Mouse (Mus musculus) spleen, postnatal 4 days (tissue): ENCODE measurements around the gene Cmtm4.

Experiments used
- DNase-seq, 2 experiments: peaks; one replicate each; pipeline ENCODE4 v3.0.0; 2022; ENCODE audit warnings: low spot score in 2 of 2

Cmtm4 gene

DNA sequence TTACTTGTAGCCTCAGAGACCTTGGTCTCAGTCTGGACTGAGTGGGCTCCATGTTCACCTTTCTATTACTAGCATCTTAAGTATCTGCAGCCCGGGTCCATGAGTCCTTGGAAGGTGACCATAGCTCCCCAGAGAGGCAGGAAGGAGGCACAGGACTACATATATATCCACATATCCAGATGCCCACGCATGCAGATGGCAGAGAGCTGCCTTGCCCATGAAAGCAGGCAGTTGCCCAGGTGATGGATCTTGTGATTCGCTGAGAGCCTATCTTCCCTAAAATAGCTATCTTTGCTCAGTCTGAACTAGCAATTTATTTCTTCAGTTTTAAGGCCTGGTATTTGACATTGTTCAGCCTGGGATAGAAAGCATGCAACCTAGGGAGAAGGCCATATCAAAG lies 15.9 kb upstream of the Cmtm4 start:
- no peak for DNase-seq

DNA sequence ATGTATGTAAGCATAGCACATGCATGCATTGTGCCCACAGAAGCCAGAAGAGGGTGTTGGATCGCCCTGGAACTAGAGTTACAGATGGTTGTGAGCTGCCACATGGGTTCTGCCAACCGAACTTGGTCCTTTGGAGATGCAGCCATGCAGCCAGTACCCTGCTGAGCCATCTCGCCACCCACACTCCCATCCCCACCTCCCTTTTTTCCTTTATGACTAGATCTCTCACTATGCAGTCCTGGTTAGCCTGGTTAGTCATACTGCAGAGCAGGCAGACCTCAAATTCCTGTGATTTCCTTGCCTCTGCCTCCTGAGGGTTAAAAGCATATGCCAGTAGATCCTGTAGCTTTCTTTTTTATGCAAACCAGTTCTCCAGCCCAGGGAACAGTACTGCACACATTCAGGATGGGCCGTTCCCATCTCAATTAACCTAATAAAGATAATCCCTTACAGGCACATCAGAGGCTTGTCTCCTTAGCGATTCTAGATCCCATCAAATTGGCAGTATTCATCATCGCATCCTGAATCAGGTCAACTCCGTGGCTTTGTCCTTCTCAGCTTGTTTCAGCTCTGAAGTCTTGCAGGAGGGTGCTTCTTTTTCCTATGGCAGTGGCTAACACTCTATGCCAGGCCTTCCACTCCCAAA lies 15.1 kb upstream of the Cmtm4 start:
- no peak for DNase-seq

DNA sequence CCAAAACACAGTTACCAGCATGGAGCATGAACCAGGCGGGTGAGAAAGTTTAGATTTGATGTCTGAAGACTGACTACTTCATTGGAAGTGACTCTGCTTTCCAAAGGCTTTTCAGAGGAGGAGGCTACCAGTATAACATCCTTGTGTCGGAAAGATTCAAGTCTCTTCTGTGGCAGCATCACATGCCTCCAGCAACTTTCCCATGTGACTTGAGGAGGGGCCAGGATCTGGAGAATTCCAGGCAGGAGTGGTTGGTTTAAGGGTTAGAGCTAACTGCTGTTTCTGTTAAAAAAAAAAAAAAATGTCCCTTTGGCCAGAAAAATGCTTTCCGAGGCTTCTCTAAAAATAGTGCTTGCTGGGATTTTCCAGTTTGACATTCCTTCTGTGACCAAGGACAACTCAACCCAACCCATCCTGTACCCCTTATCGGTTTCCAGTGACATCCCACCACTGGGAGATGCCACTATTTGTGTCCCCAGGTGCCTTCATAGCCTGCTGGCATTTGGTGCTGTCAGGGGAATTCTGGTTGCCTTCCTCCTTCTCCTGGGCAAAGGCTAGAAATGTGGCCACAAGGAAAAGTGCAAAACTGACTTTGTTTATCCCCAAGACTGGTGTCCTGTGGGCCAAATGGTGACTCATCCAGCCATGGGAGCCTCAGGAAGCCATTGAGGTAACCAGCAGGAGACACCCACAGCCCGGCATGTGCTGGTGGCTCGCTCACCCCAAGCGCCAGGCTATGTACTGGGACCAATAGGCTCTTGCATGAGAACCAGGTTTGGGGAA lies 12.9 kb upstream of the Cmtm4 start:
- no peak for DNase-seq

DNA sequence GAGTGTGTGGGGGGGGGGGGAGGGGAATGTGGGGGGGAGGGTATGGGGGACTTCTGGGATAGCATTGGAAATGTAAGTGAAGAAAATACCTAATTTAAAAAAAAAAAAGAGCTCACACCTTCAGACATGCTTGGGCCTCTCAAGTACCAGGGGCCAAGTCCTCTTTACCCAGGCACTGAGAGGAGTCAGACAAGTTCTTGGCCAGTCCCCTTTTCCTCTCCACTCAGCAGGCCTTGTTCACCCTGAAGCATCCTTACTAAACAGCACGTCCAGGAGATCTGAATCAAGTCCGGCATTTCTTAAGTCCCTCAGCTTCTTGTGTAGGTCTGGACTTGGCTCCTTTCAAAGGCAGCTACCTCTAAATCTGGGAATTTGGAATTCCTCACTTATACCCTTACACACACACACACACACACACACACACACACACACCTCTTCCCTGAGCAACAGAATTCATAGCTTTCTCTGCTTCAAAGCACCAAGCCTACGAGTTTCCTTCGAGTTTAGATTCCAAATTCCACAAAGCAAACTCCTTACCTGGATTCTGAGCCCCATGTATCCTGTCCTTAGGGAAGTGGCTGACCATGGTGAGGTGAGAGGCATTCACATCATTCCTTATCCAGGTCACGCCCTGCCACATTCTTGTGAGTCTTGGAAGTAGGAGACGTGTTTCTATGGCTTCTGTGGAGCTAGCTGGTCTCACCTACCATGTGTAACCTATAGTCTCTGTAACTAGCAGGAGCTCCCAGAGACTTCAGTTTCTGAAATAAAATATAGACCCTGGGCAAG lies 10.9 kb upstream of the Cmtm4 start:
- no peak for DNase-seq

DNA sequence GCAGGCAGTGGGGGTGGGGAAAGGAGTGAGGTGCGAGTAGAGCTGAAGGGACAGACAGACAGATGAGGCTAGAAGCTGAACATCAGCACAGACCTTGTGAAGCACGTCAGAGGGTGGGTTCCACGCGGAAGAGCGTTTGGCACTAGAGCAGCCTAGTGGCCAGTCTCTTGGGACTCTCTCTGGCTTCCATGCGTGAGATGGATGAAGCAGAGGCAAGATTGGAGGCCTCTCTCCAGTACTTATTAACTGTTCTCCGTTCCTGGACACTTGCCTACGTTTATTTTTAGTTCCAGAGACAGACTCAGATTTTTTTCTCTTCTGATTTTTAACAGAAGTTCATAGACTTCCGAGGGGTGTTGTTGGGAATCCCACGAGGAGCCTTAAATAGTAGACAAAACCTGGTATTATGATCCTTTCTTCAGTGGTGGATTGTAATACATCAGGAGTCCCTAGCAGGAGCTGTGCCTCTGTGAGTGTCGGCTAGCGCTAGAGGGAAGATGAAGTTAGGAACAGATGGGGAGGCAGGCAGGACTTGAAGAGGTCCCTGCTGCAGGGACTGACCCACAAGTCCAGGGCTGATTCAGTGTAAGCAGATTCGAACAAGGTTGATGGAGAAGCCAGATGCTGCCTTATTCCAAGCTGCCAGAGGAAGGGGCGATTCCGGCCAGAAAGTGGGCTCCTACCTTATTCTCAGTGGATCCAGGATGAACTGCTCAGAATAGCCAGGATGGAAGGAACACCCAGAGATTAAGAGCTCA lies 10.0 kb upstream of the Cmtm4 start:
- no peak for DNase-seq

DNA sequence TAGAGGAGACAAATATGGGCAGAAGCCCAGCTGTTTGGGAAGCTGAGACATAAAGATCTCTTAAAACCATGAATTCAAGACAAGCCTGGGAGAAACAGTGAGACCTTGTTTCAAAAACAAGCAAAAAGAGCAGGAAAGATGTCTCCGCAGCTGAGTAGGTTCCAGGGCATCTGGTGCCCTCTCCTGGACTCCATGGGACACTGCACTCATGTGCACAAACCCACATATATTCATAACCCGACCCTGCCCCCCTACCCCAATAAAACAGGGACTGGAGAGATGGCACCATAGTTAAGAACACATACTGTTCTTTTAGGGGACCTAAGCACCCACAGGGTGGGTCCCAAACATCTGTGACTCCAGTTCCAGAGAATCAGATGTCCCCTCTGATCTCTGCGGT lies 8.0 kb upstream of the Cmtm4 start:
- DNase-seq, result no peak

DNA sequence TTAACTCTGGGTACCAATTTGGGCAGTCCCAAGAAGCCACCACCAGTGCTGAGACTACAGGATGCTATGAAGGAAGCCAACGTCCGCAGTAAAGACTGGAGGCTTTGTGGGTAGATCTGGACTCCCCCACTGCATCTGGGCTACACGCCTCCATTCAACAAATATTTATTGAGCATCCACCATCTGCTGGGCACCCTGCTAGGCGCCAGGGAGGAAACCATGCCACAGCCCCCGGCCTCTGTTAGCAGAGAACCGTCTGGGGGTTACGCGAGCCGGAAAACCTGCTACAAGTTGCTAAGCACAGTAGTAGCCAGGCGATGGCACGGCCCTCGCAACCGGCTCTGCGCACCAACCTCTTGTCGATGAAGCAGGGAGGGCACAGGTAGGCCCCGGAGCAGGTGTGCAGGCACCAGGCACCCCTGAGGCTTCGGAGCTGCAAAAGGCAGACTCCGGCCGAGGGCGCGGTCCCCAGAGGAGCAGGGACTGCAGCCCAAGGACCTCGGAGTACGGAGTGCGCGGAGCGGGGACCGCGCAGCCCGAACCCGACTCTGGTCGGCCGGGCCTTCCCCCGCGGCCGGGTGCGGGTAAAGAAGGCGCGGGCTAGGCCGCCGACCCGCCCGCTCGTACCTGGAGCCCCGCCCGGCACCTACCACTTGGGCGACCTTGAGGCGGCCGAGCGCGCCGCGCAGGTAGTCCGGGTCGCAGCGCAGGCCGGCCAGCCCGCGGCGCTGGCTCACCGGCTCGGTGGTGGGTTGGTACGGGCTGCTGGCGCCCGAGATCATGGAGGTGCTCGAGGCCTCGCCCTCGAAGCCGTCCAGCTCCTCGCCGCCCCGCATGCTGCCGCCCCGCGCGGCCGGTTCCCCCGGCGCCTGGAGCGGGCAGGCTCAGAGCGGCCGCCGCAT lies 555 bp downstream of the Cmtm4 start:
- no peak for DNase-seq

DNA sequence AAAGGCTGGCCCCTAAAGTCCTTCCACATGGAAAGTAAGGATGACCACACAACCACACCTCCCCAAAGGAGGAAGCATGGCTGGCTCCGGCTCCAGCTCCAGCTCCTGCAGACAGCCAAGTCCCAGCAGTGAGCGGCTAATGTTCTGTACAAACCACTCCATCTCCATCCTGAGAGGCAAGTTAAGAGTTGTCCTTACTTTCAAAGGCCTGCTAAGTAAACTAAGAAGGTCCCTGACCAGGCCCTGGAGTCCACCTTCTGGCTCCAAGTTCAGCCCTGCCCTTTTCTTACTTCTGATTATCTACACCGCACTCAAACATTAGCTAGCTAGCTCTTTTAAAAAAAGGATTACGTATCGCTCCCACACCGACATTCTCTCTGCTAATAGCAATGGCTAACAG lies 1.8 kb downstream of the Cmtm4 start:
- DNase-seq, result no peak

DNA sequence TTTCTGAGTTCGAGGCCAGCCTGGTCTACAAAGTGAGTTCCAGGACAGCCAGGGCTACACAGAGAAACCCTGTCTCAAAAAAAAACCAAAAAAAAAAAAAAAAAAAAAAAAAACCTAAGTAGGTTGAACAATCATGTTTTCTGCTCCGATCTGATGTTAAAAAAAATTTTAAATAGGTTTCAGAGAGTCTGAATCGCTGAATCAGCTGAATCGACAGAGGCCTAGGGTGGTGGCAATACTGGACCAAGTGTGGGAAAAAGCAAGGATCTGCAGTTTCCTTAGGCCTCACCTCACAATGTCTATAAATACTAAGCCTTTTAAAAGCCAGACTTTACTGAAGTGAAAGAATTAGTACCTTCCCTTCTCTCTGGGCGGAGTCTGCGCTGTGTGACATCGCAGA lies 2.5 kb downstream of the Cmtm4 start:
- no peak for DNase-seq

DNA sequence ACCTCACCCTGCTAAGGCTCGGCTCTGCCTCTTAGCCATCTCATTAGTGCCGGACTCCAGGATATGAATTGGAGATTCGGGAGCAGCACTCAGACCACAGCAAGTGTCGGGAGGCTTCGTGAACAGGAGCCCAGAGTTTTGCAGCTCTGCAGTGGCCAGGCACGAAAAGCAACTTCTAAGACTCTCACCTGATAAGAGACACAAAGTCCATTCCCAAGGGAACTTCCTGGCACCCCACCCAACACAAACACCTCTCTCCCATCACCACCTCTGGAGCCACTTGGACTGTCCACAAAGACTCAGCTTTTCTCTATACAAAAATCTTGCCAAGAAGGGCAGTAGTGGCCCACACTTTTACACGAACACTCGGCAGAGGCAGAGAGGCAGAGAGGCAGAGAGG lies 5.4 kb downstream of the Cmtm4 start:
- DNase-seq, result no peak

DNA sequence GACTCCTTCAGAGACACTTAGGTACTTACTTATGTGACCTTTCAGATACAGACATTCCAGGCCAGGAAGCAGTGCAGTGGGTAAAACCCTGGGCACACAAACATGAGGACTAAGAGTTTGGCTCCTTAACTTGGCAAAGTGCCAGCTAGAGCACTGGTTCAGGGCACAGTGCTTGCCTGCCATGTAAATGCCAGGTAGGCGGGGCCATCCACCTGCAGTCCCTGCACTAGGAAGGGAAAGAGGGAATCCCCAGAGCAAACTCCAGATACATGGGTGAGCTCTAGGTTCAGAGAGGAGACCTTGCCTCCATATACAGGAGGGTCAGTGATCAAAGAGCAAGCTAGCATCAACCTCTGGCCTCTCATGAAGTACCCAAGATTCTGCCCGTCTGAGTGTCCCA lies 7.6 kb downstream of the Cmtm4 start:
- DNase-seq, result no peak

DNA sequence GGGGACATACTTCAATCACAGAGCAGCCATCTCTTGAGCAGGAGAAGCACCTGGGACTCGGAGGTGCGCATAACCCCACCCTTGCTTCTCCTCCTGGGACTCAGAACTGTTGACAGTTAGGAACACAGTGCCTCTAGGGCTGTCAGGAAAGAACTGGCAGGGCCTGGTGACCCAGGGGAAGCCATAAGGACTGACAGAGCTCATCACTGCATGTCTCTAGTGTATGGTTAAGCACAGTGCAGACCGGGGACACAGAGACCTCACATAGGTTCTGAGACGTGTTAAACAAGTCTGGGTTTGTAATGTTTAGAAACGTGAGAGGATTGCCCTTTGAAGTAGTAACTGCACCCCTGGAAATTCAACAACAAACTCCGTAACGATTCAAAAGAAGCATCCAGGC lies 8.1 kb downstream of the Cmtm4 start:
- no peak for DNase-seq

DNA sequence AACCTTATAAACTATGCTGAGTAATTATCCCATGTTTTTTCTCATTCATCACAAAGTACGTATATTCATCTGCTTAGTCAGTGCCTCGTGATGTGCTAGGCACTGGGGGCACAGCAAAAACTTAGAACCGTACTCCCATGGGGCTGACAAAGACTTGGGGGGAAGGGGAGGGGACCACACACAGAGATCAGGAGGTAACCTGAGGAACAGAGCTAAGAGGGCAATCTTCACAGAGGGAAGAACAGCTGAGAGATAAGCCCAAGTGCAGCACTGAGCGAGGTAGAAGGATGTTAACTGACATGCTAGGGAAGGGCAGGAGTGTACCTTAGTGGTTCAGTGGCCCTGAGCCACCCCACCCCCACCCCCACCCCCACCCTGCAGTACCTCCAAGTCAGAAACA lies 8.9 kb downstream of the Cmtm4 start:
- no peak for DNase-seq

DNA sequence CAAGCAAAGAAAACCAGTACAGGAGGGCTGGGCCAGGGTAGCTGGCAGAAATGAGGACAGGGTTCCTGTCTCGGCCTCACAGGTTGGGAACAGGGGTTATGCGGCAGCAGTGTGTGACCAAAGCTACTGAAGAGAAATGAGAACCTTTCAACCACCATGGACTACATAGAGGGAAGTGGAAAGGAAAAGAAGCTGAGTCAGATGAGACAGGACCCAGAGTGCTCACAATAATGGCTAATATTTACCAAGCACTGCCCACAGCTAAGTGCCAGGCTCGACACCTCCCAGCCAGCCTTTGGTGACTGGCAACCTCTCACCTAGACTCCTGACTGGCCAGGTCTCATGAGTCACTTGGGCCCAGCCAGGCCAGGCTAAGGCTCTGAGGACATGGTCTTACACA lies 11.6 kb downstream of the Cmtm4 start:
- DNase-seq, result no peak

DNA sequence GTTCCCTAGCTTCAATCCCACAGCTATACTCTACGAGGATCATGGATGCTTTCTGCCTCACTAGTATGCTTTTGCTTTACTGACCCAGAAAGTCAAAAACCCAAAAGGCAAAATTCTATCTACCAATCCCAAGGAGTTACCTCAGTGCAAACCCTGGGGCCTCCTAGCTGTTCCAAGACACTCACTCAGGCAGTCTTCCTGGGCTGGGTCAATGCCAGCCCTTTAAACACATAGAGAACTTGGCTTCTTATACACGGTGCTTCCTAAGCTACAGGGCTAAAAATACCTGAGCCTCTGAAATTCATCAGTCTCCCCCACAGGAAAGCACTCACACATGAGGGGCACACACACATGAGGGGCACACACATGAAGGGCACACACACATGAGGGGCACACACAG lies 12.3 kb downstream of the Cmtm4 start:
- no peak for DNase-seq

DNA sequence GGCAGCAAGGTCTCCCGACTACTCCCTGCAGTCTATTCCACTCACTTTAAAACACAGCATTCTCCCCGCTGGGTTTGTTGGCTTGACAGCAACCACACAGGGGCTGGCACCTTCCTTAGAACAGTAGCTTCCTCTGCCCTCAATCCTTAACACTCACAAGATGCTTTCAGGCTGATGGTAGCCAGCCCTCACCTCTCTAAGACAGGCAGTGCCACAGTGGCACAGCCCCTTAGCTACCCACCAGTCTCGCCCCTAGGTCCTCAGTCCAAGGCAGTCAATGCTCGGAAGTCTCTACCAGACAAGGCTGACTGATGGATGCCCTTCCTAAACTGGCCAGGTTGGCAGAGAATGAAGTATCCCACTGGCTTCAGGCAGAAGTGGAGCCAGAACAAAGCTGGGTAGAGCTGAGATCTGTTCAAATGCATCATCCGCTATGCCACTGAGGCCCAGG lies 14.6 kb downstream of the Cmtm4 start:
- DNase-seq, result no peak

DNA sequence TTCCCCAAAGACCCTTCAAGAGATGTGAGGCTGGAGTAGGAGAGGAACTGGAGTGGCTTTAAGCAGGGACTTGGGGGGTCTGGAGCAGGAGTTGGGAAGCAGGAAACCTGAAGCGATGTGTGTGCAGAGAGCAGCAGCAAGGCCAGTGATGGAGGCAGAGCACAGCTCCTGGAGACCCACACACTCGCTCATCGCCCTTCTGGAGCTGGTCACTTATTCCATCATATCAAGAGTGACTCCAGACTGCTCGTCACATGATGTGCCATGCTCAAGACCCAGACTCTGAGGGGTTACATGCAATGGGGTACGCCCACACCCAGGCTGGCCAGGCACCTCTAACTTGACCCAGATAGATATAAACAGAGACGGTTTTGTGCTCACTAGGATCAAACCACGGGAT lies 15.3 kb downstream of the Cmtm4 start:
- DNase-seq, result no peak

DNA sequence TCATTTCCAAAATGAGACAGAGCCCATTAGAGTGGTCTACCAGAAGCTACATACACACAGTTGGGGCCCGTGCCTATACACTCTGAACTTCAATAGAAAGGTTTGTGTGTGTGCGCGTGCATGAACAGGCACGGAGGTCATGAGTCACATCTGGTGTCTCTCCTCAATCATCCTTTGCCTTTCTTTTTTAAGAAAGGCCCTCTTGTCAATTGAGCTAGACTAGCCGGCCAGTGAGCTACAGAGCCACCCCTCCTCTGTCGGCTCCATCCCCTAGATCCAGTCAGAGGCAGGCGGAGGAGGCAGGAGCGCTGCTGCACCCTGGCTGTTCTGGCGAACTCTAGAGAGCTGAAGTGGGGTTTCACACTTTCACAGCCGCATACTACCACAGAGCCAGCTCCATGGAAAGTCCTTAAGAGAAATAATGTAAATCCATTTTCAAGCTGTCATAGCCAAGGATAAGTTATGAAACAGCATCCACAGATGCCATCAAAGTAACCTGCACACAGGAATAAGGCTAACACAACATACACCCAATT lies 16.2 kb downstream of the Cmtm4 start:
- DNase-seq, result no peak

DNA sequence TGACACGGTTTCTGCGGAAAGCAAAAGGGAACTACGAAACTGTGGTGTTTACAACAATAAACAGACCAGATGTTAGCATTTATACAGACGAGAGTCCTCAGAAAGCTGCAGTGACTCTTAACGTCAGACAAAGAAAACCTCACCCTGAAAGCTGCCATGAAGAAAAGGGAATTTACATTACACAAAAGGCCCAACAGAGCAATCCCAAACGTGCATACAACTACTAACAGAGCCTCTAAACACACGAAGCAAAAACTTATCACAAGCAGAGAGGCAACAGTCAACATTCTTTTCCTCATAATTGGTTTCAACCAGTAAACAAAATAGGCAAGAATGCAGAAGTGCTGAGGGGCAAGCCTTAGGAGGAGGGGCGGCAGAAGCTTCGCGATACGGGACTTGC lies 18.9 kb downstream of the Cmtm4 start:
- no peak for DNase-seq

DNA sequence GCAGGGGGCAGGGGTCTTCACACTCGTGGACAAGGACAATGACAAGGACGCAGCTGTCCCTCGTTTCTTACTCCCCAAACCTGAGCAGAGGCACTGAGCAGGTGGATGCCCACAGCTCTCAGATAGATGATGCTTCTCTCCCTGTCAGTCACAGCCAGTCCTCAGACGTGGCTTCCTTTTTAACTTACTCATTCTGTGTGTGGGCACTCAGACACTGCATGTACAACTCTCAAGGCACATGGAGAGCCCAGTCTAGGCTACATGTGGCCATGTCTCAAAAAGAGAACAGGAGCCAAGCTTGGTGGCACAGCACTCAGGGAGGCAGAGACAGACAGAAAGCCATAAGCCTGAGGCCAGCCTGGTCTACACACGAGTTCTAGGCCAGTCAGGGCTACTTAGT lies 19.6 kb downstream of the Cmtm4 start:
- DNase-seq, result no peak
